Mouse (Mus musculus) forebrain, embryonic 14.5 days (tissue): Measurements from ENCODE around the gene Barx2. TPM values are rescaled to one million over a fixed set of nuclear protein-coding genes. Genes with fewer than 3 reads are reported as not detected.
A peak's percentile ranks its signal among the peaks of the same experiment; 100 is the strongest.

Experiments
- ATAC-seq: fragments of 200-750 bp; cut with Nextera tagmentation; 2 replicates; pipeline ENCODE4 v1.8.0; 2017; ENCODE audit warnings: mild to moderate bottlenecking, moderate library complexity
- DNase-seq: peaks from one replicate; pipeline ENCODE4 v3.0.0-alpha.2; 2015; ENCODE audit warnings: low spot score
- H3K27ac ChIP-seq: fragments of 300-500 bp; sonication (generic); 2 replicates; pipeline ENCODE4 v1.5.1; 2014; ENCODE audit warnings: low read depth, mild to moderate bottlenecking, control low read depth, low read length, moderate library complexity
- H3K27me3 ChIP-seq: fragments of 300-500 bp; sonication (generic); replicated peaks from 2 replicates; pipeline ENCODE4 v1.6.1; 2014; ENCODE audit warnings: low read length, control low read depth, mixed read lengths; ENCODE audit not compliant: control insufficient read depth, insufficient read depth
- H3K36me3 ChIP-seq: fragments of 300-500 bp; sonication (generic); 2 replicates; pipeline ENCODE4 v1.6.1; 2014; ENCODE audit warnings: low read length, control low read depth; ENCODE audit not compliant: control insufficient read depth, insufficient read depth
- H3K4me1 ChIP-seq: fragments of 300-500 bp; sonication (generic); 2 replicates; pipeline ENCODE4 v1.6.1; 2014; ENCODE audit warnings: antibody characterized with exemption, low read length, control low read depth; ENCODE audit not compliant: control insufficient read depth, insufficient read depth
- H3K4me2 ChIP-seq: fragments of 300-500 bp; sonication (generic); 2 replicates; pipeline ENCODE4 v1.6.1; 2014; ENCODE audit warnings: mild to moderate bottlenecking, control low read depth, low read length
- H3K4me3 ChIP-seq: fragments of 300-500 bp; sonication (generic); 2 replicates; pipeline ENCODE4 v1.5.1; 2014; ENCODE audit warnings: low read depth, low read length, control low read depth
- H3K9ac ChIP-seq: fragments of 300-500 bp; sonication (generic); 2 replicates; pipeline ENCODE4 v1.6.1; 2014; ENCODE audit warnings: mild to moderate bottlenecking, low read length, control low read depth, moderate library complexity
- H3K9me3 ChIP-seq: fragments of 300-500 bp; sonication (generic); replicated peaks from 2 replicates; pipeline ENCODE4 v1.6.1; 2016; ENCODE audit warnings: low read length, control low read depth, mixed read lengths; ENCODE audit not compliant: control insufficient read depth
- WGBS: fragments of 180-500 bp; shearing (Covaris S2); extraction: QIAGEN DNeasy Blood & Tissue Kit; methylation state at CpG from one replicate; pipeline ENCODE4 v1.1.7; 2014; 5-methylcytosine and 5-hydroxymethylcytosine counted together
- polyA plus RNA-seq: library from polyadenylated mRNA; unstranded; fragments of >200 nt; fragmentation: Nextera tagmentation; extraction: Ambion mirVana; gene quantifications from 2 replicates; pipeline ENCODE4 v1.2.1, GENCODE M21; 2014

Gene Barx2
- polyA plus RNA-seq, 1 experiment from 2014 or later: 0.30 TPM

- under 1% methylated on average over 54 of the region's 54 CpGs for WGBS
- no peaks in the 10 kb centered on the region for H3K36me3 ChIP-seq
- no peaks in the 10 kb centered on the region for H3K4me1 ChIP-seq
- peak; percentile 29; the same call in 1 of the 2 replicates for ATAC-seq
- peaks cover 87% of the 10 kb centered on the region for H3K27me3 ChIP-seq
- no peaks in the 10 kb centered on the region for H3K9me3 ChIP-seq
- no peak overlapping the region for H3K27ac ChIP-seq
- H3K9ac ChIP-seq: no peak overlapping the region
- peak; percentile 14 for DNase-seq
- H3K4me3 ChIP-seq: peak overlapping the region; percentile 45
- peak overlapping the region; percentile 96 for H3K4me2 ChIP-seq
Measured at GRCm38 (mm10) chr9:31913739-31914591, 703 bp upstream of the Barx2 start.

- peaks cover 85% of the 10 kb centered on the region for H3K27me3 ChIP-seq
- no peaks in the 10 kb centered on the region for H3K9me3 ChIP-seq
- no peak overlapping the region for H3K9ac ChIP-seq
- whole genome bisulfite sequencing: under 1% methylated on average over 16 of the region's 16 CpGs
- no peak for ATAC-seq
- H3K4me3 ChIP-seq: peak overlapping the region; percentile 45
- DNase-seq: no peak
- H3K36me3 ChIP-seq: no peaks in the 10 kb centered on the region
- H3K4me1 ChIP-seq: no peaks in the 10 kb centered on the region
- no peak overlapping the region for H3K27ac ChIP-seq
- H3K4me2 ChIP-seq: peak overlapping the region; percentile 96
Measured at GRCm38 (mm10) chr9:31912553-31912920, 725 bp downstream of the Barx2 start.

GRCm38 (mm10) chr9:31910221-31910620 is 3.0 kb downstream of the Barx2 start:
- Histone ChIP-seq H3K4me3 (no peak overlapping the region), H3K36me3 (no peaks in the 10 kb centered on the region), H3K4me1 (no peaks in the 10 kb centered on the region), H3K9me3 (no peaks in the 10 kb centered on the region), H3K27me3 (peaks cover 62% of the 10 kb centered on the region), H3K4me2 (no peak overlapping the region), H3K27ac (no peak overlapping the region), H3K9ac (no peak overlapping the region)
- 9% methylated on average over 5 of the region's 5 CpGs for WGBS
- DNase-seq (no peak), ATAC-seq (no peak)

- H3K27ac ChIP-seq: no peak overlapping the region
- no peak overlapping the region for H3K4me3 ChIP-seq
- H3K9ac ChIP-seq: no peak overlapping the region
- no peaks in the 10 kb centered on the region for H3K4me1 ChIP-seq
- no peaks in the 10 kb centered on the region for H3K27me3 ChIP-seq
- DNase-seq (no peak), ATAC-seq (no peak)
- 79% methylated on average over 2 of the region's 2 CpGs for WGBS
- no peaks in the 10 kb centered on the region for H3K36me3 ChIP-seq
- no peaks in the 10 kb centered on the region for H3K9me3 ChIP-seq
- H3K4me2 ChIP-seq: no peak overlapping the region
Measured at GRCm38 (mm10) chr9:31901781-31902180, 11.5 kb downstream of the Barx2 start.

- WGBS: 30% methylated on average over 10 of the region's 10 CpGs
- Histone ChIP-seq H3K4me1 (no peaks in the 10 kb centered on the region), H3K27ac (no peak overlapping the region), H3K27me3 (no peaks in the 10 kb centered on the region), H3K4me3 (no peak overlapping the region), H3K4me2 (no peak overlapping the region), H3K9ac (no peak overlapping the region), H3K36me3 (no peaks in the 10 kb centered on the region), H3K9me3 (no peaks in the 10 kb centered on the region)
- no peak for ATAC-seq
- DNase-seq: no peak
Measured at GRCm38 (mm10) chr9:31894775-31895320, 18.4 kb downstream of the Barx2 start.

GRCm38 (mm10) chr9:31888333-31888732 is 24.9 kb downstream of the Barx2 start:
- no peak for DNase-seq
- ATAC-seq: no peak
- H3K27ac ChIP-seq: no peak overlapping the region
- no peak overlapping the region for H3K4me3 ChIP-seq
- no peaks in the 10 kb centered on the region for H3K9me3 ChIP-seq
- H3K4me2 ChIP-seq: no peak overlapping the region
- no peaks in the 10 kb centered on the region for H3K36me3 ChIP-seq
- no peaks in the 10 kb centered on the region for H3K4me1 ChIP-seq
- H3K9ac ChIP-seq: no peak overlapping the region
- H3K27me3 ChIP-seq: no peaks in the 10 kb centered on the region
- 74% methylated on average over 4 of the region's 4 CpGs for whole genome bisulfite sequencing

GRCm38 (mm10) chr9:31886258-31886657 is 27.0 kb downstream of the Barx2 start:
- no peak for ATAC-seq
- no peak for DNase-seq
- Histone ChIP-seq H3K9ac (no peak overlapping the region), H3K9me3 (no peaks in the 10 kb centered on the region), H3K4me3 (no peak overlapping the region), H3K4me1 (no peaks in the 10 kb centered on the region), H3K27ac (no peak overlapping the region), H3K4me2 (no peak overlapping the region), H3K36me3 (no peaks in the 10 kb centered on the region), H3K27me3 (no peaks in the 10 kb centered on the region)
- WGBS: 72% methylated on average over 3 of the region's 3 CpGs

- no peaks in the 10 kb centered on the region for H3K4me1 ChIP-seq
- H3K27ac ChIP-seq: no peak overlapping the region
- DNase-seq (no peak), ATAC-seq (no peak)
- no peaks in the 10 kb centered on the region for H3K36me3 ChIP-seq
- H3K9me3 ChIP-seq: no peaks in the 10 kb centered on the region
- H3K4me3 ChIP-seq: no peak overlapping the region
- no peak overlapping the region for H3K4me2 ChIP-seq
- WGBS: 81% methylated on average over 2 of the region's 2 CpGs
- H3K9ac ChIP-seq: no peak overlapping the region
- no peaks in the 10 kb centered on the region for H3K27me3 ChIP-seq
Measured at GRCm38 (mm10) chr9:31882376-31882775, 30.9 kb downstream of the Barx2 start.

- H3K27ac ChIP-seq: no peak overlapping the region
- H3K4me1 ChIP-seq: no peaks in the 10 kb centered on the region
- ATAC-seq: no peak
- H3K9me3 ChIP-seq: no peaks in the 10 kb centered on the region
- H3K36me3 ChIP-seq: no peaks in the 10 kb centered on the region
- 89% methylated on average over 3 of the region's 3 CpGs for WGBS
- H3K27me3 ChIP-seq: no peaks in the 10 kb centered on the region
- H3K4me2 ChIP-seq: no peak overlapping the region
- H3K9ac ChIP-seq: no peak overlapping the region
- no peak overlapping the region for H3K4me3 ChIP-seq
- DNase-seq: no peak
Measured at GRCm38 (mm10) chr9:31875556-31875955, 37.7 kb downstream of the Barx2 start.
